Mouse (Mus musculus) small intestine, adult 10 weeks (tissue): ENCODE results near the gene Dnm1. TPM values are rescaled to one million over a fixed set of nuclear protein-coding genes. Genes with fewer than 3 reads are reported as not detected.

Source experiments
- polyA plus RNA-seq: library from polyadenylated mRNA; stranded (reverse); fragments of 350-450 nt; fragmentation: Illumina TruSeq; extraction: RNeasy Lipid Tissue Mini Kit (QIAGEN cat#74804); gene quantifications from one replicate; pipeline ENCODE4 v1.2.3, GENCODE M21; 2014; ENCODE audit warnings: low replicate concordance

Dnm1 gene
- polyA plus RNA-seq, result 4.1 TPM

DNA sequence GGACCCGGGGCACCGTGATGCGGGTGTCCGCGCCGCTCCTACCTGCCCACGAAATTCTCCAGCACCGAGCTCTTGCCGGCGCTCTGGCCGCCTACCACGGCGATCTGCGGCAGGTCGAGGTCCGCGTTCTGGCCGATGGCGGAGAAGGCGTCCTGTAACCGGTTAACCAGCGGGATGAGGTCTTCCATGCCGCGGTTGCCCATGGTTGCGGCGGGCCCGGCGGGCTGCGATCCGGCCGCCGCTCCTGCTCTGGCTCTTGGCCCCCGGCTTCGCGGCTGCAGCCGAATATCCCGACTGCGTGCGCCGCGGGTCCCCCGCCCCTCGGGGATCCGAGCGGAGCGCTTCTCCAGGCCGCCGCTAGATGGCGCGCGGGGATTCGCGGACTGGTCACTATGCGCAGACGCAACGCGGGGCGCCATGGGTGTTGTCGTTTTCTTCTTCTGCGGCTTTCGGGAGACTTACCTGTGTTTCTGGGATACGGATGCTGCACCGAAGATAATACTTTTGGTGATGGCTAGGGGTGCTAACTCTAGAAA, at the start of gene Dnm1:
Dnm1 (minus strand) TSS at position 332 of the 536 bp plus-strand sequence.

DNA sequence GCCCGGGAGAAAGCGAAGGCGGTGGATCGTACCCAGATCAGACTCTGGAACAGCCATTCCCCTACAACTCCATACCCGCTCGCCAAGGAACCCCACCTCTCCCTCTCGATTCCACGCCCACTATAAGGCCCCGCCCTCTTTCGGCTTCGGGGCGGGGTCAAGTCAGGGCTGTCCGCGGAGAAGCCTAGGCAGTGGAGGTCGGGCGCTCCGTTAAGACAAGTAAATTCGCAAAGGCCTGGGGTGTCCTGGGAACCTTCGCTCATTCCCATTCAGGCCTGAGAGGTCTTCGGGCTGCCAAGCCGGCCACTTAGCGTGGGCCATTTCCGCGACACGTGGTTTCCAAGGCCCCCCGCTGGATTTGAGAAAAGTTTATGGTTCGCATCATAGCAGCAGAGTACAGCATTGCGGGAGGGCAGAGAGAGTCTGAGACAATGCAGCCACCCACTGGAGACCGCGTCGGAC, 42.4 kb upstream of the Dnm1 start, which contains the start of gene Ptges2:
Ptges2 (plus strand) TSS at position 413 of the 462 bp plus-strand sequence.

DNA sequence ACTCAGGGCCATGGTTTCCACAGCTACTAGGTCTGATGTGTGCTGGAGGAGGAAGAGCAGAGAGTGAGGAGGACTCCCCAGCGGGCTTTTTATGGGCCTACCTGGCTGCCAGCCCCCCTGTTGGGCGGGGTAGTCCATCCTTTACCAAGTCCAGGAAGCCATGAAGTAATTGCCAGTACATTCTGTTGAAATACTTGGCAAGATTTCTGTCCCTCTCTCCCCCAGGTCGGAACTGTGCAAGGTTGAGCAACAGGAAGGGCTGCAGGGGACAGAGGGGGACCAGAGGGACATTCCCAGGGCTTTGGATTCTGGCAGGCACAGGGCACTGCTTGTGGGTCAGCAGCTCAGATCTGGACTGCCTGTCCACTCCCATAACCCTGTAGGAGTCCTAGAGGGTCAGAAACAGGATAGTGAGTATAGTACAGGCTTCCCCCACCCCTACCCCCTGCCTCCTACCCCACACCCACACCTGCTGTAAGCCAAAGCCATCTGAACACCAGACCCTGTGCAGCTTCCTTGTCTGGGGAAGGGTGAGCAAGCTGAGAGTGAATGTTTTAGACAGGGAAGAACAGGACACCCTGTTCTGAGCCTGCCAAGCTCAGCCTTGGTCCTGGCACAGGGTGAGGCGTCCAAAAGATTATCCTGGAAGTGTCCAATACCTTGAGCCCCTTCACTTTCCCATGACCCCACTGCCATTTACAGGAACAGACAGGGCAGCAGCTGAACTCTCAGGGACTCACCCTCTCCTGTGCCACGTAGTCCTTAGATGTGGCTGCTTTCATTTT, 34.8 kb upstream of the Dnm1 start, which contains the start of gene Lcn2:
Lcn2 (minus strand) TSS at position 547 of the 785 bp plus-strand sequence.

DNA sequence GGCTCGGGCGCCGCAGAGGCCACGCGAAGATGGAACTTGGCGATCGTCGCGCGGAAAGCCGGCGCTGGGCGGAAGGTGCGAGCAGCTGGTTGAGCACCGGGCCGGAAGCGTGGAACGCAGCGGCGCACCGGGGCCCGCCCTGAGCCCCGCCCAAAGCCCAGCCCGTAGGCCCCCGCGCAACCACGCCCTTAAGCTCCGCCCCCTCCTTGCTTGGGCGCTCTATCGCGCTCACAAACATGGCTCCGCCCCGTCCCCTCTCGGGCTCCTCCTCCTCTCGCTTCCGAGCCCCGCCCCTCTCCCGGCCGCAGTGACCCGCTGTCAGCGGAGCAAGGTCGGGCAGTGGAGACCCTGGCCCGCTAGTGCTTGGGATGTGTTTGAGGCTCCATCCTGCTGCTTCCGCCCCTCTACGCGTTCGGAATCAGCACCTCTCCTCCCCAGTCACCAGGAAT, 28.7 kb upstream of the Dnm1 start, which contains the start of gene 1110008P14Rik:
1110008P14Rik (minus strand) TSS at position 164 of the 449 bp plus-strand sequence.

DNA sequence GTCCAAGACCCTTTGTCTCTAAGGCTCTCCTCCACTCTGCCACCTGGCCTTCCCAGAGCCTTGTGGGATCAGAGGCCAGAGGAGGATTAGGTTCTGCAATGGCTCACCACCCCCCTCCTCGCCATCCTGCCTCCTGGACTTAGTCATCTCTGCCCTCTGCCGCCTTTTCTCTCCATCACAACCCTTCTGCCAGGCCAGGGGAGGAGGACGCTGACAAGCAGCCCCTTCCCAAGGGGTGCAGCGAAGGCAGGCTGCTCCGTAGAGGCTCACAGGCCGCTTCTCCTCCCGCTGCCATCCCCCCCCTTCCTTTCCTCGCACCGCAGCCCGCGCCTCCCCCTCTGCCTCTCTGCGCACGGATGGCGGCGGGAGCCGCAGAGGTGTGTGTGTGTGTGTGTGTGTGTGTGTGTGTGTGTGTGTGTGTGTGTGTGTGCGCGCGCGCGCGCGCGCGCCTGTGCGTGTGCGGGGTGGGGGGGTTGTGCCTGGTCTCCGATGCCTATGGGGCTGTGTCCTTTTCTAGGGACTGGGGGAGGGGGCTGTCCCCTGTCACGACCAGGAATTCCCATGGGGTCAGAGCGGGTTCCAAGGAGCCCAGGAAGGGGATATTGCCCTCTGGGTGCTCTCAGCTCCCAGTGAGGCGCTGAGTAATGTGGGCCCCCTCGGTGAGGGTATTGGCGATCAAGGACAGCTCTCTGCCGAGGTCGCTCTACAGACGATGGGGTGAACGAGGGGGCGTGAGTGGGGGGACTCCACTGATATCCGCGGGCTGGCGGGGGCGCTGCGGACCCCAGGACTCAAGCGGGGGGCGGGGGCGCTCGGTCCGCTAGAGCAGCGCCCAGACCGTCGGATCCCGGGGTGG, 759 bp downstream of the Dnm1 start, which contains the start of gene Ciz1:
Ciz1 (plus strand) TSS at position 177 of the 856 bp plus-strand sequence.

DNA sequence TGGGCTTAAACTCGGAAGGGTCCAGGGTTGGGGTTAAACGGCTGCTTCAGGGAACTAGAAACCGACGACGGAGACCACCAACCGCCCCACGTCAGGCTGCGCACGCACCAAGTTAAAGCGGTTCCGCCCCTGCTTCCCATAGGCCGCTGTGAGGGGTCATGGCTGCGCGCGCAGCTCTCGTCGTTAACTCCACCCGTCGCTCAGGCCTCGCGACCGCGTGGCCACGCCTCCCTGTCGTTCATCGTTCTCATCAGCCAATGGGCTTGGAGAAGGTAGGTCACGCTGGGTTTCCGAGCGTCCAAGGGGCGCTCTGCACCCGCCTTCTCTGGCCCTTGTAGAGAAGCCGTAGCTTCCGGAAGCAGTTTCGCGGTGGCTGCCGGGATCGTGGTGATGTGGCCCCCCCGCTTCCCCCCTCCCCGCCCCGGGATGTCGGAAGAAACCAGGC, 65.2 kb downstream of the Dnm1 start, which contains the start of gene Swi5:
Swi5 (minus strand) TSS at position 153 of the 445 bp plus-strand sequence.

DNA sequence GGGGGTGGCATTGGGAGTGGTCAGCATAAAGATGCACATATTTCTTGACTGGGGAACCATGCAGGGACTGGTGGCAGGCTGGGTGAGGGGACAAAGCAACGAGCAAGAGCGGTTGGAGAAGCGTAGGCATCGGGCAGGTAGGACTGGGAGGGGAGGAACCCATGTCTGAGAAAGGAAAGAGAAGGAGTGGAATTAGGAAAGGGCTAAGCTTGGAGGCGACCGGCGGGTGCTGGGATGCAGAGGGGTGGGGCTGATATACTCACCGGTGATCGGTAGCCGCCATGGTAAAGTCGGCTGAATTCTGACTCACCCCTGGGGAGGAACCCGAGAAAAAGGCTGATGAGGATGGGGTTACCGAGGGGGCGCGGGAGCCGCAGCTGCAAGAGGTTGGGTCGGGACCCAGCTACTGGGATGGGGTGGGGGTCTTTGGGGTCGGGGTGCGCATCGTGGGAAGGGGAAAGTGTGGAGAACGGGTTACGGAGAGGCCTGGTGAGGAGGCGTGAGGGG, 65.8 kb downstream of the Dnm1 start, which contains the start of gene Golga2:
Golga2 (plus strand) TSS at position 51 of the 507 bp plus-strand sequence.

DNA sequence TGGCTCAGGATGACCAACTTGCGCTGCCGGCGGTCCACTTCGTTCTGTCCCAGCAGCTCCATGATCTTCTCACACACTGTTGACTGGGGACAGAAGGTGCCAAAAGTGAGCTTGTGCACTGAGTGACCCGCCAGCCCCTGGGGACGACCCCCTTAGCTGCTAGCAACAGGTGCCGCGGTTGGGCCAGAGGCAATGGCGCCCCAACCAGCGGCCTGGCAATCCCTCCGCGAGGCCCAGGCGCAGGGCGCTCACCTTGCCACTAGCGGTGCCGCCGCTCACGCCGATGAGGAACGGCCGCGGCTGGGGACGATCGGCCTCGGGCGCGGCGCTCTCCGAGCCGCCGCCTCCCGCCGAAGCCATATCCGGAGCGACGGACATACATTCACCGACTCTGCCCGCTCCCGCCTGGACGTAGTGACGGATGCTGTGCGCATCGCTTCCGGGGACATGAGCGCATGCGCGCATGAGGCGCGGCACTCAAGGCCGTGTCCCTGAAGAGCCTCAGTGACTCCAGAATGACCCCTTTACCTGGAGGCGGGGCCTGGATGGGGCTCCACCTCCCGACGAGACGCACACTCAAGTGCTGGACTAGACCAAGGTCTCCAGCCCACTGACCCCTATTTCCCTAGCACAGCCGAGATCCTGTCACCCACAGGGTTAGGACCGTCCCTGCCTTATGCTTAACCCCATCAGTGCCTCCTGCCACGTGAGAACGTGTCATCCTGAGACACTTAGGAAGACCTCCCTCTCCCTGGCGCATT, 93.3 kb downstream of the Dnm1 start, which contains the start of gene Uck1:
Uck1 (minus strand) TSS at position 503 of the 761 bp plus-strand sequence.

Other genes with a start within 250 kb of the Dnm1 start
- gene Prrc2b, start 202.3 kb downstream of the Dnm1 start, polyA plus RNA-seq, result 7.7 TPM
- gene Pomt1, start 116.7 kb downstream of the Dnm1 start, polyA plus RNA-seq, result 1.7 TPM
- gene Uck1, start 93.2 kb downstream of the Dnm1 start, polyA plus RNA-seq, result 9.7 TPM
- gene Golga2, start 66.0 kb downstream of the Dnm1 start, polyA plus RNA-seq, result 6.6 TPM
- 142 TPM for gene Swi5, start 65.3 kb downstream of the Dnm1 start, polyA plus RNA-seq
- 9.2 TPM for gene Ciz1, start 1.0 kb downstream of the Dnm1 start, polyA plus RNA-seq
- 0.52 TPM for gene 1110008P14Rik, start 28.6 kb upstream of the Dnm1 start, polyA plus RNA-seq
- gene Lcn2, start 34.9 kb upstream of the Dnm1 start, polyA plus RNA-seq, result not detected
- 1.1 TPM for gene Ptges2, start 42.6 kb upstream of the Dnm1 start, polyA plus RNA-seq
- 0.59 TPM for gene Naif1, start 97.1 kb upstream of the Dnm1 start, polyA plus RNA-seq
- 2.0 TPM for gene Slc25a25, start 98.1 kb upstream of the Dnm1 start, polyA plus RNA-seq
- 15.2 TPM for gene Fam102a, start 182.0 kb upstream of the Dnm1 start, polyA plus RNA-seq
- 2.4 TPM for gene Dpm2, start 217.5 kb upstream of the Dnm1 start, polyA plus RNA-seq
- gene Pip5kl1, start 221.5 kb upstream of the Dnm1 start, polyA plus RNA-seq, result not detected
- gene 9430097D07Rik, start 222.3 kb upstream of the Dnm1 start, polyA plus RNA-seq, result not detected
- 0.59 TPM for gene St6galnac4, start 233.8 kb upstream of the Dnm1 start, polyA plus RNA-seq
- gene St6galnac6, start 246.4 kb upstream of the Dnm1 start, polyA plus RNA-seq, result 0.30 TPM